Mouse (Mus musculus) cerebellum, adult 2 months (tissue): Measurements from ENCODE around the gene Atg101. TPM values are rescaled to one million over a fixed set of nuclear protein-coding genes. Genes with fewer than 3 reads are reported as not detected.

Experiments used
- DNase-seq, 2 experiments: peaks; one replicate each; pipeline ENCODE4 v3.0.0; 2021
- H3K27ac ChIP-seq: fragments of 200-500 bp; 2 replicates; pipeline ENCODE4 v1.5.1; 2012; ENCODE audit warnings: low read length, control low read depth, inconsistent platforms; ENCODE audit not compliant: insufficient read depth
- H3K27me3 ChIP-seq: fragments of 200-500 bp; 2 replicates; pipeline ENCODE4 v1.6.1; 2012; ENCODE audit warnings: inconsistent platforms, mild to moderate bottlenecking, low read length, moderate library complexity; ENCODE audit not compliant: control insufficient read depth, insufficient read depth
- H3K4me1 ChIP-seq: fragments of 200-500 bp; 2 replicates; pipeline ENCODE4 v1.6.1; 2011; ENCODE audit warnings: low read length; ENCODE audit not compliant: control insufficient read depth, insufficient read depth
- H3K4me3 ChIP-seq: fragments of 200-500 bp; replicated peaks from 2 replicates; pipeline ENCODE3; 2011; ENCODE audit warnings: mild to moderate bottlenecking, low read depth, low read length, control low read depth; ENCODE audit not compliant: insufficient read depth
- CTCF ChIP-seq: fragments of 200-500 bp; IDR thresholded peaks from 2 replicates; pipeline ENCODE4 v1.5.1; 2011; ENCODE audit warnings: low read depth, mild to moderate bottlenecking, control low read depth, low read length, moderate library complexity, borderline replicate concordance; ENCODE audit not compliant: insufficient read depth
- POLR2A ChIP-seq: fragments of 200-500 bp; IDR thresholded peaks from 2 replicates; pipeline ENCODE4 v1.6.1; 2011; ENCODE audit warnings: low read length, control low read depth, borderline replicate concordance; ENCODE audit not compliant: insufficient read depth
- WGBS: fragments of 180-500 bp; shearing (Covaris S2); methylation state at CpG from one replicate; pipeline ENCODE4 v1.1.7; 2018; 5-methylcytosine and 5-hydroxymethylcytosine counted together
- polyA plus RNA-seq: library from polyadenylated mRNA; depleted of rRNA; stranded (reverse); fragments of >200 nt; gene quantifications from 2 replicates; pipeline ENCODE4 v1.2.3, GENCODE M21; 2012; rRNA removed

Gene Atg101
- 46.8 and 49.6 TPM in 2 replicates for polyA plus RNA-seq

- H3K27ac ChIP-seq = peak within 1 kb of the TSS; percentile 92
- peak; percentile 91 to 94 for DNase-seq
- H3K27me3 ChIP-seq = no peaks in the 10 kb centered on the region
- peak within 1 kb of the TSS; percentile 89 for H3K4me3 ChIP-seq
- peaks cover 2% of the 10 kb centered on the region; the same call in 1 of the 2 replicates for H3K4me1 ChIP-seq
- TF ChIP-seq CTCF (peak; percentile 90), POLR2A (peak; percentile 94)
- under 1% methylated on average over 61 of the region's 61 CpGs for WGBS
Measured at GRCm38 (mm10) chr15:101283911-101284750, at the start of gene Atg101. Gene Atg101 (plus strand): TSS chr15:101284272.

GRCm38 (mm10) chr15:101234611-101235341 lies 49.3 kb upstream of the Atg101 start:
- Histone ChIP-seq H3K27me3 (no peaks in the 10 kb centered on the region), H3K4me3 (no peak overlapping the region), H3K27ac (no peak overlapping the region), H3K4me1 (peaks cover 8% of the 10 kb centered on the region)
- no peak for TF ChIP-seq CTCF
- TF ChIP-seq POLR2A = no peak
- 41% methylated on average over 10 of the region's 10 CpGs for WGBS
- no peak for DNase-seq

DNA sequence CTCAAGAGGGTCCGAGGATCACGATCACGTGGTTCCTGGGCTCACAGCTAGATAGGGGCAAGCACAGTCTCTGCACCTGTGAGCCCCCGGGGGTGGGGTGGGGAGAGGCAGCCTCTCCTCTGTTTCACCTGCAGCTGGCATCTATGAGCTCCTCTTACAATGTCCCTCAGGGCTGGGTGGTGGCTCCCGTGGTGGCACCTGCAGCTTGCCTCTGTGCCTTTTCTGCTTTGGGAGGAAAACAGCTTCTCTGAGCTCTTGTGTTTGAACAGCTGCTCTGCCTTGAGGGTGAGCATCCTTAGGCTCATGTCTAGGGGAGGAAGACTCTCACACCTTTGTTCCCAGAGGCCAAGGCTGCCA lies 48.8 kb upstream of the Atg101 start:
- no peak overlapping the region for H3K27ac ChIP-seq
- peaks cover 8% of the 10 kb centered on the region for H3K4me1 ChIP-seq
- 39% methylated on average over 5 of the region's 5 CpGs for WGBS
- TF ChIP-seq POLR2A = no peak
- no peak for TF ChIP-seq CTCF
- H3K27me3 ChIP-seq = no peaks in the 10 kb centered on the region
- H3K4me3 ChIP-seq = no peak overlapping the region
- DNase-seq = no peak

GRCm38 (mm10) chr15:101235728-101236327 lies 48.2 kb upstream of the Atg101 start:
- no peak for DNase-seq
- Histone ChIP-seq H3K4me3 (no peak overlapping the region), H3K4me1 (peaks cover 9% of the 10 kb centered on the region), H3K27ac (no peak overlapping the region), H3K27me3 (no peaks in the 10 kb centered on the region)
- 41% methylated on average over 12 of the region's 12 CpGs for WGBS
- TF ChIP-seq POLR2A (no peak), CTCF (no peak)

DNA sequence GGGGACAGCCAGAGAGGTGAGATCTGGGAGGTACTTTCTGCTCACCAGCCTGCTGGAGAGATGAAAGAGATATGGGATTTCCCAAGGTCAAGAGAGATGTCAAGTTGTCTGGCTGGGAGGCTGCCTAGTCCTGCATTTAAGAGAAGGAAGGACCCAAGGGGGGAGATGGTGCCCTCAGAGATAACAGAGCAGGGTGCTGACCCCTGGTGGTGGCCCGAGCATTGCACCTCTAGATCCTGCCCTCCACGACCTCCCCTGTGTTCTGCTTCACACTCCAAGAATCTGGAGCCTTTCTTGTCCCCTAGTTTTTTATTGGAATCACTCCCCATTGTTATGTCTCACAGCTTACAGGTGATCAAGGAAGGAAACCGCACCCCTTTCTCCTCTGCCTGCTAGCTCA lies 47.2 kb upstream of the Atg101 start:
- Histone ChIP-seq H3K4me1 (peaks cover 17% of the 10 kb centered on the region), H3K27ac (no peak overlapping the region), H3K27me3 (no peaks in the 10 kb centered on the region), H3K4me3 (no peak overlapping the region)
- peak; percentile 80 for TF ChIP-seq CTCF
- TF ChIP-seq POLR2A = no peak
- 21% methylated on average over 3 of the region's 3 CpGs for WGBS
- DNase-seq = peak in 1 of 2 experiments; percentile 61

DNA sequence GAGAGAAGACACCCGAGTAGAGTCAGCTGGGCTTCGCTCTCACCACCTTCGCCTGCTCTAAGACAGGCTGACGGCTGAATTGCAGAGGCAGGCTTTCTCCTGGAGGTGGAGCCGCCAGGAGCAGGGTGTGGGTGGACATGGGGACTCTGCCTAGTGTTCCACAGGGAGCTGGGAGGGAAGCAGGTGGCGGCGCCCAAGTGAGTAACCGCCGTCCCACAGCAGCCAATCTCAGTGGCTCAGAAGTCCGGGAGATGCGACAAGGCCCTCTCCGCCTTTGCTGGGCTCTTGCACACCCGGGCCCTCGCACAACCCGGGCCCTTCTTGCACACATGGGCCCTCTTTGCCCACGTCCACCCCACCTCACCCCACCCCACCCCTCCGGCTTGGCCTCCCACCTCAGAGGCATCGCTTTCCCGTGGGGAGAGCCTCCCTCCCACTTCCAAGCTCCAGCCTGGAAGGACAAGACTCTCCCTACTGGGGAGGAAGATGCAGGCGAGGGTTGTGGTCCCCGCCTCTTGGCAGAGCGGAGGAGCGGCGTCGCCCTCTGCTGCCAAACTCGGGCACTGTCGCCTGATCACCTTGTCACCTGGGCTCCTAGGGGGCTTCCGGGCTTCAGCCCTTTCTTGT lies 45.1 kb upstream of the Atg101 start:
- TF ChIP-seq POLR2A (no peak), CTCF (peak; percentile 66)
- H3K27ac ChIP-seq = no peak overlapping the region
- 11% methylated on average over 28 of the region's 28 CpGs for WGBS

DNA sequence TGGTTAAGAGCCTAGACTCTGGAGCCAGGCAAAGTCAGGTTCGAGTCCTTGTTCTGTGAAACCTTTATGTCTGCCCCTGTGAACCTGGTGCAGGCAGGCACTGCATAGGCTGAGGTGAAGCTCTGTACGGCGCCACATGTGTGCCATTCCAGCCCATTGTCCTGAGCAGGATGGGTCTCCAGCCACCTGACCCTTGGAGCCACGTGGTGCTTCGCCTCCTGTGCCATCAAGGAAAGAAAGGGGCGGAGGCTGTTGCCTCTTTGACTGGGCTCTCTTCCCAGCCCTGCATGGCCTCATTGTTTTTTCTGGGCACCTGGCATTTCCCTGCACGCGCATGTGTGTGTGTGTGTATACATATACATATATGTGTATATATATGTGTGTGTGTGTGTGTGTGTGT lies 44.3 kb upstream of the Atg101 start:
- H3K27ac ChIP-seq = no peak overlapping the region
- TF ChIP-seq CTCF (no peak), POLR2A (no peak)
- no peak overlapping the region for H3K4me3 ChIP-seq
- no peak for DNase-seq
- 61% methylated on average over 8 of the region's 8 CpGs for WGBS
- H3K4me1 ChIP-seq = peaks cover 12% of the 10 kb centered on the region
- H3K27me3 ChIP-seq = no peaks in the 10 kb centered on the region

More for the DNA sequence above, 45.1 kb upstream of the Atg101 start:
- Histone ChIP-seq H3K27me3 (no peaks in the 10 kb centered on the region), H3K4me1 (peaks cover 12% of the 10 kb centered on the region), H3K4me3 (peak overlapping the region; percentile 15)
- DNase-seq = peak; percentile 71 to 72
